Mouse (Mus musculus) spleen, postnatal 4 days (tissue): Measurements from ENCODE around the gene Evi2a.

Source experiments
- DNase-seq, 2 experiments: peaks; one replicate each; pipeline ENCODE4 v3.0.0; 2022; ENCODE audit warnings: low spot score in 2 of 2

Evi2a gene

DNA sequence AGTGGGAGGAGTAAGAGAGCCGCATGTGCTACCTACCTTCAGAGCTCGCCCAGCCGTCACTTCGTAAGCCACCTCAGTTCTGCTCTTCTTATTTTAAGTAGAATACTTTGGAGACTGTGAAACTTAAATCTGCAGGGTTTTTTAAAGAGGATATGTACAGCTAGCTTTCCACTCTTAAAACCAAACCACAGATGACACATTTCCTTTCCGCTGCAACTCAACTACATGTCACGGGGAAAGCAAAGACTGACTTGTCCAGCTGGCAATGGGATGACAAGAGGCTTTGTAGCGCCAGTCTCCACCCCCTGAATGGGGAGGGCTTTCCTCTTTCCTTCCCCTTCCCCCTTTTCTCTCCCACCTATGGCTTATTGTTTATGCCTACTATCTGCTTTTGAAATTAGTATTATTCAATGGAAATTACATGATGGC is at the start of gene Evi2a, which contains the start of gene Evi2:
Gene Evi2a, minus strand, starts transcription at position 277 of the 429 bp plus-strand sequence.
Gene Evi2, minus strand, starts transcription at position 257 of the 429 bp plus-strand sequence.
- DNase-seq, result peak in 1 of 2 experiments; percentile 29

GRCm38 (mm10) chr11:79577741-79578140 is 47.3 kb upstream of the Evi2a start:
- peak; percentile 80 to 91 for DNase-seq

DNA sequence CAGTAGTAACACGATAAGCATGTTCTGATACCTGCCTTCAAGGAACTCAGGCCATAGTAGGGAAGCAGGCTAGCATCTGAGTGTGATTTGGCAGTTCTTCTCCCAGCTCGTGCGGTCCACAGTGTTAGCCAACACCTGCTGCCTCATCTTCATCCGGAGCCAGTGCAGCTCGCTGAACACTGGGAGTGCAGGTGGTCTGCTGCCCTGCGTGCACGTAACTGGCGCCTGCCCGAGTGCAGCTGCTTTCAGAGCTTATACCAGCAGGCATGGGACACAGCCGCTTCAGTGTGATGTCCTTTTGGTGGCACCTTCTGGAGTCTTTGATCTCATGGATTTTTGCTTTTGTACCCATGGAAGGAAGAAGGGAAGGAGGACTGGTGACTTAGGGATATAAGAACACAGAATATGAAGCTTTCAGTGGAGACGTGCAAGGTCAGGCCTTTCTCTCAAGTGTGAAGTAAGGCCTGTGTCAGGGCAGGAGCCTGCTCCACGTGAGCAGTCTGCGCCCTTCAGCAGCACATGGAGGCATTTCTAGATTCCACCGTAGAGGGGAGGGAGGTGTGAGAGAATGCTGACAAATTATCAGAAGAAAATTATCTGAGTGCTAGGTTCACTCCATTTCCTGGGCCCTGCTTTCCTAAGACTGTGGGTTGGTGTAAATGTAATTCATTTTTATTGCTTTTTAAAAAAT is 45.1 kb upstream of the Evi2a start:
- no peak for DNase-seq

GRCm38 (mm10) chr11:79573836-79574235 is 43.4 kb upstream of the Evi2a start:
- DNase-seq, result no peak

DNA sequence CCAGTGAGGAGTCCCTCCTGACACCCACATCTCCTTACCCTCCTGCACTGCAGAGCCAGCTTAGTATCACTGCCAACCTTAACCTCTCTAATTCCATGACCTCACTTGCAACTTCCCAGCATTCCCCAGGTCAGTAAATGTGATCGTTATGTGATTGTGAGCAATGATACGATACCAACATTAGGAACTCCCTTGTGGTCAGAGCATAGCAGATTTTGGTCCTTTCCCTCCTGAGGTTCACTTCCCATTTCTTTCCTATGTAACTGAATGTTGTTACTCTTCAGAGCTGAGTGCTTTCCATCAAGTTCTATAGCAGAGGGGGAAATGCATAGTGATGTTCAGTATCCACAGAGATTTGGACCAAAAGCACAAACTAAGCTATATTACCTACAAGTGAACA is 39.9 kb upstream of the Evi2a start:
- DNase-seq, result no peak

DNA sequence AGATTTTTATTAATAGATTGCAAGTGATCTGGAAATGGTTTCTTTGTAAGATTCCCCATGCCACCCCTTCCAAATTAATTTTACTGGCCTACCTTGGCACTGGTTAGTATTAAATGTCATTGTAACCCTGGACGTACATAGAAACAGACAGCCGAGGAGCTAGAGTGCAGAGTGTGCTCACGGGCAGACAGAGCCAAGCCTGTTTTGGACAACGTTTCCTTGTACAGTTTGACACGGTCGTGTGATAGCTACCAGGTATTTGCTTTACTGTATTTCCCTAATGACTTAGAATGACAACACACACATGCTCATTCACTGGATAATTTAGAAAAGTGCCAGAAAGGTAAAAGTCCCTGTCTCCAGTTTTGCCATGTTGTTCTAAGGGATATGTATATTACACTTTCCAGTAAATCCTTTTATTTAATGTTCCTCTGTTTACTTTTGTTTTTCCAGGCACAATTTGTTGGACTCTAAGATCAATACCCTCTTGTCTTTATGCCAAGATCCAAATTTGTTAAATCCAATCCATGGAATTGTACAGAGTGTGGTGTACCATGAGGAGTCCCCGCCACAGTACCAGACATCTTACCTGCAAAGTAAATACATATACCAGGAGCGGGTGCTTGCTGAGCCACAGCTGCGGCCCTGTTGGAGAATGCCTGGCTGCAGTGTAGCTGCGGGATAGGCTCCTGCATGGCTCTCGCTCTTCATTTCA is 37.9 kb upstream of the Evi2a start:
- DNase-seq, result no peak

DNA sequence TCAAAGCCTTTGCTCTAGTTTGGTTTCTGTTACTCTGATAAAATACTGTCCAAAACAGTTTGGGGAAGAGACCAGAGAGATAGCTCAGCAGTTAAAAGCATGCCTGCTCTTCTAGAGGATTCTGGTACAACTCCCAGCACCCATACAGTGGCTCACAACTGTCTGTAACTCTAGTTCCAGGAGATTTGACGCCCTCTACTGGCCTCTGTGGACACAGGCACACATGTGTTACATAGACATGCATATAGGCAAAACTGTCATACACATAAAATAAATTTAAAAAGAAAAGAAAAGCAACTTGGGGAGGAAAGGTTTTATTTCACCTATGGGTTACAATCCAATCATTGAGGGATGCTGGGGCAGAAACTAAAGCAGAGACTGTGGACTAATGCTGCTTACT is 36.5 kb upstream of the Evi2a start:
- DNase-seq, result no peak

DNA sequence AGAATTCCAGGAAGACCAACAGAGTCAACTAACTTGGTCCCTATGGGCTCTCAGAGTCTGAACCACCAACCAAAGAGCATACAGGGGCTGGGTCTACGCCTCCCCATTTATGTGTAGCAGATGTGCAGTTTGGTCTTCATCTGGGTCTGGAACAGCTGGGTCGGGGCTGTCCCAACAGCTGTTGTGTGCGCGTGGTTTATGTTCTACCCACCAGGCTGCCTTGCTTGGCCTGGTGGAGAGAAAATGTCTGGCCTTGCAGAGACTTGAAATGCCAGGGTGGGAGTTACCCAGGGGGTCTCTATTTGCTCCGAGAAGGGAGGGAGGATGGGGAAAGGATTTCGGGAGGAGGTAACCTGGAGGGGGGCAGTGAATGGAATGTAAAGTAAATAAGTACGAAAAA is 33.1 kb upstream of the Evi2a start:
- DNase-seq, result no peak

DNA sequence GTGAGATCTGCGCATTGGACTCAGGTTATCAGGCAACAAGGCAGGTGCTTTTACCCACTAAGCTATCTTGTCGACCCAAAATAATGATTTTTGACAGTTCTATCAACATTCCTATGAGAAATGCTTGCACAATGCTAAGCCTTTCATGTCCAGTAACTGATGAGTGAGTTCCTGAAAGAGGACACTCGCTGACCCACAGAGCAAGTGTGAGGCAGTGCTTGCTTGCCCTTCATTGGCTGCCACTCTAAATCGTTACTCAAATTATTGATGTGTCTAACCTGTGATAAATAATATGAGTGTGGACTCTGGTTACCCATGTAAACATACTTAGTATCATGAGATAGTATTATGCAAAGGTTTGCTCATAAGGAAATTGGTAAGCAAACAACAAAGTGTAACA is 30.1 kb upstream of the Evi2a start:
- no peak for DNase-seq

DNA sequence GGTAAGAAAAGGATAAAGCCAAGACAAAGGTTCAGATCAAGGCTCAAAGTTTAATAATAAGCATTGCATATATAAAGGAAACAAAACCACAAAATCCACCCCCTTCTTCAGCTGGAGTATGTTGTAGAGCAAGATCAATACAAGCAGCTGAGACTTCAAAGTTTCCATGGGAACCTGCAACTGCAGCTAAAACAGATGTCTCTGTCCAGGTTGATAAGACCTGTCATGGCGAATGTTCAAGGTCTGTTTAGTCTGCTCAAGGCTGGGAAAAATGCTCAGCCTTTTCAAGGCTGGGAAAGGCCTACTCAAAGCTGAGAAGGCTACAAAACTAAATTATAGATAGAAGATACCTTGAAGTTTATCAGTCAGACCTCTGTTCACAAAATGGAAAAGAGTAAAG is 22.2 kb upstream of the Evi2a start:
- DNase-seq, result no peak

- DNase-seq, result no peak
Measured at GRCm38 (mm10) chr11:79536293-79536692, 5.9 kb upstream of the Evi2a start.

DNA sequence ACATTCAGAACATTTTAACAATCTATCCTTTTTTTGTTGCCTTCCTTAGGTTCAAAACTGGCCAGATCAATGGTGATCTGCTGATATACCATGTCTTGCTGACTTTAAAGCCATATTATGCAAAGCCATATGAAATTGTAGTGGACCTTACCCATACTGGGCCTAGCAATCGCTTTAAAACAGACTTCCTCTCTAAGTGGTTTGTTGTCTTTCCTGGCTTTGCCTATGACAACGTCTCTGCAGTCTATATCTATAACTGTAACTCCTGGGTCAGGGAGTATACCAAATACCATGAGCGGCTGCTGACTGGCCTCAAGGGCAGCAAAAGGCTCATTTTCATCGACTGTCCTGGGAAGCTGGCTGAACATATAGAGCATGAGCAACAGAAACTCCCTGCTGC is 5.1 kb upstream of the Evi2a start:
- no peak for DNase-seq

DNA sequence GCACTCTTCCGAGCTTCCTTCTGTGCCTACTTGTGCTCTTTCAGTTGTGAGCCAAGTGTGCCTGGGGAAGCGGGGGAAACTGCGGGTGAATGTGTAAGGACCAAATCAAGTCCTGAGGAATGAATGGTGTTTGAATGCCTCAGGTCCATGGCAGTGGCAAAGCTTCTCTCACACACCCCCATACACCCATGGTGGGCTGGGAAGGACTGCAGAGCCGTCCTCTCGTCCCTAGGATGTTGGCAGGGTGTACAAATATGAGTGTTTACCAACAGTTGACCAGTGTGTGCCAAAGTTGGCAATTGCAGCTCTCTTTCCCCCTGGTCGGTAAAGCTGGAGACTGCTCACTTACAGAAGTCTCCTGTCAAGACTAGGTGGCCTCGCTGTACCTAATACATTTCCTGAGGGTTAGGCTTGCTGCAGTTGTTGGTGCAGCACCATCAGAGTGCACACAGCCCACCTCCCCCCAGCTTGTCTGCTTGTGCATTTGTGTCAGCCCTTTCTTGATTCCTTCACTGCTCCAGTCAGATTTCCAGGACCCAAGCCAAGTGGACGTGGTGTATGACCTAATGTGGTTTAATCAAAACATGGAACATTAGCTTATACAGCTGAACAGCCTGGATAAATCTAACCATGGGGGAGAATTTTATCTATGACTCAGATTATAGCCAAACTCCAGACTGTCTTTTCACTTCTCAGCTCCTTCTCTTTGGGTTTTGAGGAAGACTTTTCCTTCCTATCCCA is 3.7 kb upstream of the Evi2a start:
- DNase-seq, result no peak

GRCm38 (mm10) chr11:79533311-79533710 is 2.9 kb upstream of the Evi2a start:
- no peak for DNase-seq

DNA sequence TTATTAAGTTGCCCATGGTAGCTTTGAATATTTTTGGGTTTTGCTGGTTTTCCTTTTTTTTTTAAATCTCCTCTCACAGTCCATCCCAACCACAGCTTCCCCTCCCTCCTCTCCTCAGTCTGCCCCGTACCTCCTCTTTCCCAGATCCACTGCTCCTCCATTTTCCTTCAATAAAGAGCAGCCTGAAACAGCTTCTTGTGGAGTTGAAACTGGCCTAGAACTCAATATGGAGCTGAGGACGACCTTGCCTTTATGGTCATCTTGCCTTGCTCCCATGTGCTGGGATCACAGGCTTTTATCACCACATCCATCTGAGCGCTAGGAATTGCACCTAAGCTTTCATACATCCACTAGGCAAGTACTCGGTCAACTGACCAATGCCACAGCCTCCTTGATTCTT is 1.1 kb upstream of the Evi2a start:
- DNase-seq, result no peak

DNA sequence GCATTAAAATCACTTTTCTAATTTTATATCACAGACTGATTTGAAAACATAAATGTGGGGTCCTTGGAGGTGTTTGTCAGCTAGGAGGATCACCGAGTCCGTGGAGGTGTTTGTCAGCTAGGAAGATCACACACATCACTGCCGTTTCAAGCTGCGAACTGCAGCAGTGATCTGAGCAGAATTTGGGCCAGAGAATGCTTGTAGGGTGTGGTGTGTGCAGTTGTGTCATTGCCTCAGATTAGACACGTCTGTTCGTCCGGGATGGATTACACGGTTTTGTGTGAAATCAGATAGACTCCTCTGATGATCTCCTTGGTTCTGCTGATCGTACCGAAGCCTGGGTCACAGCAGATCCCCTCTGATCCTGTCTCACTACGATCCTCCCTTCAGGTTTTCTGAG is 365 bp upstream of the Evi2a start:
- no peak for DNase-seq

DNA sequence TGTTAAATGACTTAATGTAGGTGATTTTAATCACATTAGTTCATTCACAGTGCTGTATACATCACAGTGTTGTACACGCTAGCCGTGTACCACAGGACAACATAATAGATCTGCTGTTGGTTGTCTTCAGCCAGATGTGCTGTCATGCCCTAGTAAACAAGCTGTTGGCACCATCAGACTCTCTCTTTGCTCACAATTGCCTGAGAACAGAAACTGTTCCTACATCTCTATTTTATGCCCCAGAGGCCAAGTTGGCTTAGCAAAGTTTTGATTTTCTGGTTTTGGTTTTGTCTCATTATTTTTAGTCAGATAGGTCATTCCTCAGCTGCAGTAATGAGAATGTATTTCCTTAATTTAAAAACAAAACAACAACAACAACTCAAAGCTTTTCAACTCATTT is 673 bp downstream of the Evi2a start:
- no peak for DNase-seq

- DNase-seq, result no peak
Measured at GRCm38 (mm10) chr11:79529226-79529625, 1.2 kb downstream of the Evi2a start.

- no peak for DNase-seq
Measured at GRCm38 (mm10) chr11:79528601-79529000, 1.8 kb downstream of the Evi2a start.

DNA sequence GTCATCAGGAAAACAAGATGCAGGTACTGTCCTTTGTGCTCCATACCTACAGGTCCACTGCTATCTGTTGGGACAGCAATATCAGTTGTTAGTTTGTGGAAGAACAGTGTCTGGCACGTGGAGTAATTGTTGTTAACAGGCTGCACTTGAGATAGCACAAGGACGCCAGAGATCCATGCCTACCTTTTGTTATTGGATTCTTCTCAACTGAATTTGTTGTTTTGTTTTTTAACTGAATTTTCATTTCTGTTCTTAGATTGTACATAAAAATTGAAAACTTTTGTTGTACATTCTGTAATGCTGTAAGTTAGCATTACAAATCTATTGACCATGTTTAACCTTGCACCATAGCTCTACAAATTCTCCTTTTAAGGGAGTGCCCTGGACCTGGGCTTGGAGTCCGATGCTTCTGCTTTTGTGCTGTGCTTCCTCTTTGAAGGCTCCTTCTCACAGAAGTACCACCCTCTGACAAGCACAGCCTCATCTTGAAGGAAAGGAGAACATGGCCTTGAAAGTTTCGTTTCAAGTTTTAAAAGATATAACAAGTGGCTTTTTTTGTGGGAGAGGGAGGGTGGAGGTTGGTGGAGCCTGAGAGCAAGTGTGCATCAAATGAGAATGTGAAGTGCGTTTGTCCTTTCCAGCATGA is 2.5 kb downstream of the Evi2a start:
- peak in 1 of 2 experiments; percentile 42 for DNase-seq

DNA sequence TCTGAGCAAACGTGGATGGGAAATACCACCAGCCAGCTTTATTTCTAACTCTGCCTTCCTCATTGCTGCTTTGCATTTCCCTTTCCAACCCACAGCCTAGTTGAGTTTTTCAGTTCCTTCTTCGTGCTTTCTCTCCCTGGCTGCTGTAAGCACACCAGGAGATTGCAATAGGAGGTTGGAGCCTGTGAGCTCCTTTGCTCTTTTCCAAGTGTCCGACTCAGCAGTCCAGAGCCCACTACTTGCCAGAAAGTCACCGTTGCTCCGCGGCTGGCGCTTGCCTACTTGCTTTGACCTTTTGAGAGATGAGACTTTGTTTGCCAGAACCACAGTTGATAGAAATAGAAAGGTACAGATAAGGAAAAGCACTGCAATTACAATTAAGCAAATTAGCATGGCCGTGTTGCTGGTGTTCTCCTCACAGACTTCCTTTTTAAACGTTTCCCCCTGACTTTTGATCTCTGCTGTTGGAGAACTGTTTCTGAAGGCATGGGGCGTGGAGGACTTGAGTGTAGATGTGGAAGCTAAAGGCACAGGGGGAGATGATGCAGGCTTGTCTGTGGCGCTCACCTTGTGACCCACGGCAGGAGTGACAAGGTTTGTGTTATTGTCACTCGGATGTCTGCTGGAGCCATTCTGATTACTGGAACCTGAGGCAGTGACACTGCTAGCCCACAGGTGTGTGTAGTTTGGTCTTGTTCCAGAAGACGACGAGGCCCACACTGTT is 3.2 kb downstream of the Evi2a start:
- peak; percentile 30 to 69 for DNase-seq
